9 mouse cellular contexts compared by ENCODE assay signal in genomic region chr10:34206436-34206782, GRCm38 (mm10). TPM values are rescaled to one million over a fixed set of nuclear protein-coding genes. Genes with fewer than 3 reads are reported as not detected.
DNase-seq lines count a peak whose midpoint lies in the region; ATAC-seq and TF ChIP-seq lines count a peak whose summit lies in the region.
"Had no signal": no experiment of that assay in that cellular context is flagged by ENCODE, and none has a peak within 500 bp of the region (broad histone marks: within the 10 kb centered on the region; RNA-seq: fewer than 3 reads in every experiment).

No protein-coding gene starts in this region.

- 3% methylated on average over 15 of the region's 15 CpGs for WGBS in cerebellum, adult 2 months
- 2% methylated on average over 15 of the region's 15 CpGs for WGBS in forebrain, embryonic 11.5 days
- WGBS in limb, embryonic 11.5 days = under 1% methylated on average over 14 of the region's 15 CpGs

- peak overlapping the region; percentile 67 for H3K4me3 ChIP-seq in cerebellum, adult 2 months (replicated peaks; ENCODE audit: insufficient read depth, low read depth, low read length)
- peak overlapping the region; percentile 80 for H3K4me3 ChIP-seq in forebrain, embryonic 11.5 days (ENCODE audit: low read depth, low read length)
- H3K4me3 ChIP-seq in limb, embryonic 11.5 days (ENCODE audit: low read depth, low read length) = peak overlapping the region; percentile 89

- H3K4me2 ChIP-seq in forebrain, embryonic 11.5 days (ENCODE audit: low read depth, low read length, severe bottlenecking) = peak overlapping the region; percentile 74
- peak overlapping the region; percentile 62 for H3K4me2 ChIP-seq in limb, embryonic 11.5 days (ENCODE audit: low read depth, severe bottlenecking)

- peak overlapping the region; percentile 86 for H3K9ac ChIP-seq in forebrain, embryonic 11.5 days (ENCODE audit: low read length)
- H3K9ac ChIP-seq in limb, embryonic 11.5 days (ENCODE audit: low read length) = peak overlapping the region; percentile 91

- ATAC-seq in forebrain, embryonic 11.5 days (replicated peaks; ENCODE audit: low FRiP score) = no peak; the same call in 1 of the 2 replicates
- no peak; the same call in none of the 2 replicates for ATAC-seq in limb, embryonic 11.5 days (ENCODE audit: insufficient number of reproducible peaks, low FRiP score, low TSS enrichment, low read depth)

- no peaks in the 10 kb centered on the region for H3K4me1 ChIP-seq in cerebellum, adult 2 months (ENCODE audit: control insufficient read depth, insufficient read depth, low read length)
- no peaks in the 10 kb centered on the region for H3K4me1 ChIP-seq in forebrain, embryonic 11.5 days (replicated peaks; ENCODE audit: control insufficient read depth, insufficient read depth, low read length)
- peaks cover 7% of the 10 kb centered on the region; the same call in 1 of the 2 replicates for H3K4me1 ChIP-seq in limb, embryonic 11.5 days (ENCODE audit: control insufficient read depth, insufficient read depth, low read length)

- H3K27me3 ChIP-seq in cerebellum, adult 2 months (ENCODE audit: control insufficient read depth, insufficient read depth, low read length) = no peaks in the 10 kb centered on the region; the same call in 1 of the 2 replicates
- H3K27me3 ChIP-seq in forebrain, embryonic 11.5 days (ENCODE audit: control insufficient read depth, insufficient read depth, low read length) = no peaks in the 10 kb centered on the region
- H3K27me3 ChIP-seq in limb, embryonic 11.5 days (ENCODE audit: control insufficient read depth, insufficient read depth, low read length) = no peaks in the 10 kb centered on the region
- no peaks in the 10 kb centered on the region for H3K27me3 ChIP-seq in splenic B cell, adult 2 months (ENCODE audit: control insufficient read depth, insufficient read depth, low read length, poor library complexity, severe bottlenecking)
- H3K27me3 ChIP-seq: CH12.LX had no signal

- TF ChIP-seq CTCF in cerebellum, adult 2 months (IDR thresholded peaks at IDR 0.05; ENCODE audit: borderline replicate concordance, insufficient read depth, low read depth, low read length) = no peak

- no peak for TF ChIP-seq POLR2A in cerebellum, adult 2 months (IDR thresholded peaks at IDR 0.05; ENCODE audit: borderline replicate concordance, insufficient read depth, low read length)

- no peak for DNase-seq in cerebellum, adult 2 months
- no peak for DNase-seq in cerebellum, postnatal 4 days (ENCODE audit: low spot score in 2 of 2)
- peak; percentile 90 for DNase-seq in NIH3T3 (ENCODE audit: low read depth)
- DNase-seq in forebrain, embryonic 11.5 days (ENCODE audit: low spot score) = no peak
- DNase-seq in heart, postnatal 10 days = peak; percentile 55 to 68
- peak; percentile 79 for DNase-seq in limb, embryonic 11.5 days (ENCODE audit: low spot score)
- peak; percentile 74 for DNase-seq in mesoderm, embryonic 11.5 days (ENCODE audit: low read depth, low spot score)
- peak; percentile 13 for DNase-seq in splenic B cell, adult 2 months (ENCODE audit: low read depth, low spot score)

- no peak overlapping the region for H3K27ac ChIP-seq in cerebellum, adult 2 months (ENCODE audit: insufficient read depth, low read length)
- H3K27ac ChIP-seq in forebrain, embryonic 11.5 days (ENCODE audit: low read depth, low read length) = no peak overlapping the region
- peak overlapping the region; percentile 80 for H3K27ac ChIP-seq in limb, embryonic 11.5 days (replicated peaks; ENCODE audit: low read depth, low read length)

- no peaks in the 10 kb centered on the region for H3K36me3 ChIP-seq in forebrain, embryonic 11.5 days (ENCODE audit: control insufficient read depth, insufficient read depth, low read length)
- no peaks in the 10 kb centered on the region for H3K36me3 ChIP-seq in limb, embryonic 11.5 days (ENCODE audit: control insufficient read depth, insufficient read depth, low read length)
- H3K36me3 ChIP-seq in splenic B cell, adult 2 months (ENCODE audit: control insufficient read depth, insufficient read depth, low read length, poor library complexity, severe bottlenecking) = no peaks in the 10 kb centered on the region

- intact Hi-C loops in heart, postnatal 10 days (cut with DNase I) = loop anchor here (2.0 to 5.0 kb wide), 2 partner anchors 74 to 121 kb away; no protein-coding TSS in a partner anchor

- no peaks in the 10 kb centered on the region for H3K9me3 ChIP-seq in forebrain, embryonic 11.5 days (ENCODE audit: control insufficient read depth, low read length)
- H3K9me3 ChIP-seq in limb, embryonic 11.5 days (ENCODE audit: control insufficient read depth, low read length) = no peaks in the 10 kb centered on the region

RNA-seq across cellular contexts. Expression of gene Dse, which starts 1.1 kb away (rescaled TPM):
- 1.6 and 1.7 TPM in 2 replicates for polyA plus RNA-seq in cerebellum, adult 2 months (2012; rRNA removed)
- polyA plus RNA-seq in forebrain, embryonic 11.5 days (2014; fragmentation: Nextera tagmentation; extraction: Ambion mirVana) = 16.5 and 17.8 TPM in 2 replicates
- total RNA-seq in heart, postnatal 10 days (2021) = 1 to 10 TPM; 8.6 to 10.0 TPM
- polyA plus RNA-seq in limb, embryonic 11.5 days (2014; fragmentation: Nextera tagmentation; extraction: Ambion mirVana) = 36.0 and 37.4 TPM in 2 replicates

Comparison
In these comparisons a context has a peak if more than half of its experiments do, and no peak if none do; other contexts are left out.
1. DNase-seq: peak in NIH3T3 (single experiment), heart, postnatal 10 days (2 of 2), limb, embryonic 11.5 days (single experiment), mesoderm, embryonic 11.5 days (single experiment) and splenic B cell, adult 2 months (single experiment); none in cerebellum, adult 2 months (0 of 2), cerebellum, postnatal 4 days (0 of 2) and forebrain, embryonic 11.5 days (single experiment).
2. Peak in every context shown above with its lines, with median percentiles within 50 percentile points of each other: H3K4me3 ChIP-seq.